Mouse (Mus musculus) embryonic facial prominence, embryonic 12.5 days (tissue): Measurements from ENCODE around the gene Slmap. TPM values are rescaled to one million over a fixed set of nuclear protein-coding genes. Genes with fewer than 3 reads are reported as not detected.
A peak's percentile ranks its signal among the peaks of the same experiment; 100 is the strongest.

ENCODE experiments used
- ATAC-seq: fragments of 200-750 bp; cut with Nextera tagmentation; 2 replicates; pipeline ENCODE4 v1.8.0; 2017; ENCODE audit not compliant: insufficient number of reproducible peaks, insufficient read depth, low FRiP score, low TSS enrichment
- H3K27ac ChIP-seq: fragments of 300-500 bp; sonication (generic); 2 replicates; pipeline ENCODE4 v1.5.1; 2016; ENCODE audit warnings: mild to moderate bottlenecking
- H3K27me3 ChIP-seq: fragments of 300-500 bp; sonication (generic); 2 replicates; pipeline ENCODE4 v1.6.1; 2016; ENCODE audit warnings: mild to moderate bottlenecking, moderate library complexity
- H3K36me3 ChIP-seq: fragments of 300-500 bp; sonication (generic); 2 replicates; pipeline ENCODE4 v1.6.1; 2016; ENCODE audit warnings: mild to moderate bottlenecking
- H3K4me1 ChIP-seq: fragments of 300-500 bp; sonication (generic); 2 replicates; pipeline ENCODE4 v1.6.1; 2016
- H3K4me2 ChIP-seq: fragments of 300-500 bp; sonication (generic); replicated peaks from 2 replicates; pipeline ENCODE4 v1.6.1; 2016; ENCODE audit warnings: mild to moderate bottlenecking, moderate library complexity
- H3K4me3 ChIP-seq: fragments of 300-500 bp; sonication (generic); 2 replicates; pipeline ENCODE4 v1.5.1; 2016; ENCODE audit warnings: mild to moderate bottlenecking
- H3K9ac ChIP-seq: fragments of 300-500 bp; sonication (generic); 2 replicates; pipeline ENCODE4 v1.6.1; 2016; ENCODE audit warnings: mild to moderate bottlenecking, moderate library complexity
- H3K9me3 ChIP-seq: fragments of 300-500 bp; sonication (generic); 2 replicates; pipeline ENCODE4 v1.6.1; 2016; ENCODE audit warnings: mild to moderate bottlenecking, moderate library complexity
- WGBS: fragments of 180-500 bp; shearing (Covaris S2); methylation state at CpG from one replicate; pipeline ENCODE4 v1.1.7; 2016; 5-methylcytosine and 5-hydroxymethylcytosine counted together
- polyA plus RNA-seq: library from polyadenylated mRNA; unstranded; fragments of >200 nt; fragmentation: Nextera tagmentation; extraction: Ambion mirVana; gene quantifications from 2 replicates; pipeline ENCODE4 v1.2.1, GENCODE M21; 2016

Gene Slmap
- polyA plus RNA-seq, 1 experiment from 2014 or later, result 26.9 TPM

DNA sequence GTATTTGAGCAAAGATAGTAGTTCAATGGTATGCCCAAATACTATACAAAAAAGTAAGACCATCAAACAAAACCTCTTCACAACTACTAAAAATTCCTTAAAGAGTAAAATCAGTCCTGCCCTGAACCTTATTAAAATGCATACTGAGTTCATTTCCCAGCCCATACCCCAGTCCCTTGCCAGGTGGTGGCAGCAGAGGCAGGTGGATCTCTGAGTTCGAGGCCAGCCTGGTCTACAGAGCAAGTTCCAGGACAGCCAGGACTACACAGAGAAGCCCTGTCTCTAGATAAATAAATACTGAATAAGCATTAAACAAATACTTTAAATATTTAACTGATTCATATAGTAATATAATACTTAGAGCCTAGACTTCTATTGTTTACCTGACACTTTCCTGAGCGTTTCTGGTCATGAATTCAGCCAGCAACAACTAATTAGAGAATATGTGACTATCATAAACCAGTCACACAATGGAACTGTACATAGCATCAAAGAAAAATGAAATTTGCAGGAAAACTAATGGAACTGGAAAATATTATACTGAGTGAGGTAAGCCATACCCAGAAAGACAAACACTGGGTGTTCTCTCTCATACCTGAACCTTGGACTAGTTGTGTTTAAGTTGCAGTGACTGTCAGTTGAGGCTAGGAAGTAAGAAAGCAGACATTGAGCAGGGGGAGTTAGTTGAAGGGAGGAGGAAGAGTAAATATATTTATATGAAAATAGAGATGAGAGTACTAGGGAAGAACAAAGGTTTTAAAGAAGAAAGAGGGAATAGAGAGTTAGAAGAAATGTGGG, 34.4 kb downstream of the Slmap start:
- Histone ChIP-seq H3K4me2 (no peak overlapping the region), H3K36me3 (no peaks in the 10 kb centered on the region), H3K27me3 (no peaks in the 10 kb centered on the region), H3K9ac (no peak overlapping the region), H3K4me1 (no peaks in the 10 kb centered on the region), H3K9me3 (no peaks in the 10 kb centered on the region), H3K27ac (no peak overlapping the region), H3K4me3 (no peak overlapping the region)
- ATAC-seq, result no peak
- 87% methylated on average over 2 of the region's 2 CpGs for WGBS

DNA sequence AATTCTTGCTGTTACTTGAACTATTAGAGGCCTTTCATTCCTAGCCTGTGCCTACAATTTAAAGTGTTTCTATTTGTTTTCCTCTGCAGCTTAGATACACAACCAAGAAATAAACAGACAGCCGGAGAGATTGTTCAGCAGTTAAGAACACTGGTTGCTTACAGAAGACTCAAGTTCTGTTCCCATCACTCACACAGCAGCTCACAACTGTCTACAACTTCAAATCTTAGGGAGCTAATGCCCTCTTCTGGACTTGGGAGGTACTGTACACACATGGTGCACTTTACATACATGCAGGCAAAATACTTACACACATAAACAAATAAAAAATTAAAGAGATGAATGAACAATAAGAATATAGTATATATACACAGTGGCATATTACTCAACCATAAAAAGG, 39.7 kb downstream of the Slmap start:
- H3K36me3 ChIP-seq, result no peaks in the 10 kb centered on the region
- H3K9ac ChIP-seq, result no peak overlapping the region
- H3K4me3 ChIP-seq, result no peak overlapping the region
- H3K4me1 ChIP-seq, result no peaks in the 10 kb centered on the region
- no peak overlapping the region for H3K4me2 ChIP-seq
- no peaks in the 10 kb centered on the region for H3K9me3 ChIP-seq
- WGBS, result 94% methylated on average over 1 of the region's 1 CpGs
- no peak for ATAC-seq
- no peaks in the 10 kb centered on the region for H3K27me3 ChIP-seq
- H3K27ac ChIP-seq, result no peak overlapping the region

DNA sequence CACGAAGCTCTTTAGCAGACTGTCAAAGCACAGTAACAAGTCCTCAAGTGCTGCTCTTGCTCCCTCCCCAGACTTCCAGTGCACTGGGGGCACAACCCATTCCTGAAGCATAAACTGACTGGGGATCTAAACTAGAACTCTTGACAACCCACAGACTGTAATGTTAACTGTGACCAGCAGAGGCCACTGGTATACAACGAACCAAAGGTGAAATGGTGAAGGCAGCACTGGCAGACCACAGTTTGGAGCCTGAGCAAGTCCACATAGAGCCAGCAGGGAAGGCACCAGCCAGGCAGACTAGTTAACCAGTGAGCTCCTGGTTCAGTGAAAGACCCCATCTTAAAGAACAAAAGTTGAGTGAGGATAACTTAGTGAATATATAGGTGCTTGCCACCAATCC, 43.6 kb downstream of the Slmap start:
- Histone ChIP-seq H3K9ac (no peak overlapping the region), H3K4me1 (peaks cover 13% of the 10 kb centered on the region), H3K27ac (no peak overlapping the region), H3K9me3 (no peaks in the 10 kb centered on the region), H3K27me3 (no peaks in the 10 kb centered on the region), H3K36me3 (no peaks in the 10 kb centered on the region), H3K4me3 (no peak overlapping the region), H3K4me2 (no peak overlapping the region)
- ATAC-seq, result no peak
- WGBS, result 28% methylated on average over 2 of the region's 2 CpGs

DNA sequence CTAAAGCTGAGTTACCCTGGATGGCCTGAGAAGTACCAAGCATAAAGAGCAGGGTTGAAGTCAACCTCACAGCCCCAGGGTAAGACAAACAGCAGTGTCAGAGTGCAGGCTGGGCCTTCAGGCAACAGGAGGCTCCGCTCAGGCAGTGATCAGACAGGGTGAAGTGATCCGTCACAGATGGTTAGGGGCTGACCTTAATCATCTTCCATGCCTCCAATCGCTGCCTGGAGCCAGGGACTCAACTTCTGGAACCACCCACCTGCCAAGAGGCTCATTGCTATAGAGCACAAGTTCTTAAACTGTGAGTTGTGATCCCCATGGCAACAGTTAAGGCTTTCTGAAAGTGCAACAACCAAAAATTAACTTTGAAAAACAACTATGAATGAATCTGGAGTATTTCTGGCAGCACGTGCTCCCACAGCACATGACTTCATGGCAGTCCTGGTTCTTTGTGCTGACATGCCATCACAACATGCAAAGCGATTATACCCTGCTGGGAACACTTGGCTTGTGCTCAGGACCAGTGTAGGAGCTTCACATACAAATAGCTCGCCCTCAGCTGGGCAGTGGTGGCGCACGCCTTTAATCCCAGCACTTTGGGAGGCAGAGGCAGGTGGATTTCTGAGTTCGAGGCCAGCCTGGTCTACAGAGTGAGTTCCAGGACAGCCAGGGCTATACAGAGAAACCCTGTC, 46.3 kb downstream of the Slmap start:
- Histone ChIP-seq H3K4me2 (no peak overlapping the region), H3K9me3 (no peaks in the 10 kb centered on the region), H3K4me3 (no peak overlapping the region), H3K9ac (no peak overlapping the region), H3K27me3 (no peaks in the 10 kb centered on the region), H3K27ac (peak overlapping the region; percentile 50; the same call in 1 of the 2 replicates), H3K4me1 (peaks cover 13% of the 10 kb centered on the region), H3K36me3 (no peaks in the 10 kb centered on the region)
- ATAC-seq, result no peak
- 65% methylated on average over 9 of the region's 9 CpGs for WGBS

DNA sequence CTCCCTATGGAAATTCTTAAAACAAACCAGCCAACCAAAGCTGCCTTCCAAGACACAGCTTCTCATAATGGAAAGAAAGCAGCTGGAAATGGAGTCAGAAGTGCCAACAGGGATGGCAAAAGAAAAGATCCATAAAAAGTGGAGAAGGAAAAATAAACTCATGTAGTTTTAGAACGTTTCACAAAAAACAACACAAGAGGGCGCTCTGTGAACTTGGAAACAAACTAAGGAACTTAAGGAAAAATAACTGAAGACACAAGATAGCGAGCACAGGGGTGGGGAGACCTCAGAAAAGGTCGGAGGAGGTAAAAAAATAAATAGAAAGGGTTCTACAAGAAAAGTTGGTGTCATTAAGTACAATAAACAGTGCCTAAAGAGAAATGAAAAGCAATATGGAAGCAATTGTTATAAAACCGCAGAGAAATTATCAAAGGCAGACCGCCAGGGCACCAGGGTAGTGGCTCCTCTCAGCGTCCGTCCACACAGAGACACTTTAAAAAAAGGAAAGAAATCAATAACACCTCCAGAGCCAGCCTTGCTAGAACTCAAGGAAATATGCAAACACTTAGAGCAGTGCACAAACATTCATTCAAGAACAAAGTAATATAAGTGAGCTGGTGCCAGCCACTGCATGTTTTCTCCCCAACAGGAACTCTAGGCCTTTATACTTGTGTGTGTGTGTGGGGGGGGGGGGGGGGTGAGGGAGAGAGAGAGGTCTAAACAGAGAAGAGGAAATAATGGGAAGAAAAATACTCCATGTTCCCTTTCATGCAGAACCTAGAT, 48.1 kb downstream of the Slmap start:
- H3K36me3 ChIP-seq, result no peaks in the 10 kb centered on the region
- no peak for ATAC-seq
- H3K4me1 ChIP-seq, result peaks cover 13% of the 10 kb centered on the region
- 37% methylated on average over 8 of the region's 8 CpGs for WGBS
- no peak overlapping the region for H3K4me3 ChIP-seq
- H3K27me3 ChIP-seq, result no peaks in the 10 kb centered on the region
- no peaks in the 10 kb centered on the region for H3K9me3 ChIP-seq
- H3K27ac ChIP-seq, result no peak overlapping the region
- H3K9ac ChIP-seq, result no peak overlapping the region
- H3K4me2 ChIP-seq, result no peak overlapping the region

DNA sequence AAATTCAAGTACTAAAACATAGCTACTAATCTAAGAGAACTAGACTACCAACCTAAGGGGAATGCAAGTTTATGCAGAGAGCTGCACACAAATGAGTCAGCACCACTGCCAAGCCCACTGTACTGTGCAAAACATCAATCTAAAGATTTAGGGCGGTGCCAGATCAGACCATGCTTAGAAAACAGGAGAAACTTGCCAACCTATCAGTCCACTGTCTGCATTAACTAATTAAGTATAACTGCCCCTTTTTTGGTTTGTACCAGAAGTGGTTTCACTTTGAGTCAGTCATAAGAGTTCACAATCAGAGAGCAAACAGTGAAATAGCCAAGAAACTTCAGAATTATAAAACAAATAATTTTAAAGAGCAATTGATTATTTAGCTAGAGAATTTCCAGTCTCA, 53.3 kb downstream of the Slmap start:
- H3K27me3 ChIP-seq, result no peaks in the 10 kb centered on the region
- no peak overlapping the region for H3K27ac ChIP-seq
- H3K9me3 ChIP-seq, result no peaks in the 10 kb centered on the region
- H3K4me3 ChIP-seq, result no peak overlapping the region
- no peak overlapping the region for H3K9ac ChIP-seq
- no peak overlapping the region for H3K4me2 ChIP-seq
- ATAC-seq, result no peak
- WGBS, result 89% methylated on average over 1 of the region's 1 CpGs
- H3K4me1 ChIP-seq, result no peaks in the 10 kb centered on the region
- no peaks in the 10 kb centered on the region for H3K36me3 ChIP-seq

DNA sequence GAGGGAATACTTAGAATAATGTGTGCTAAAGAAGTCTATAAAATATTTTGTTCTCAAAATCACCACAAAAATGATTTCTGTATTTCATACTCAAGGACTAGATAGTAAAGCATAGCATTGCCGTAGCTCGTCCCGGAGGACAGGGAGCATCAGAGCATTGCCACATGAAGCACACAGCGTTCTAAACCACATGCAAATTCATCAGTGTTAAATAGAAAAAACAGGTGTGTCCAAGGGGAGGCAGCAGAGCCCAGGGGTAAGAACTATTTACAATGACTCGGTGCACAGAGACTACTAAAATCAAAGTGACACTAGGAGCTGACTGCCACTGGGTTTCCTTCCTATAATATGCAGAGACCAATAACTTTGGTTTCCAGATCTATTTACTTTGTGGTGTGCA, 57.0 kb downstream of the Slmap start:
- no peak overlapping the region for H3K9ac ChIP-seq
- no peaks in the 10 kb centered on the region for H3K4me1 ChIP-seq
- ATAC-seq, result no peak
- H3K4me2 ChIP-seq, result no peak overlapping the region
- no peak overlapping the region for H3K27ac ChIP-seq
- H3K36me3 ChIP-seq, result no peaks in the 10 kb centered on the region
- no peaks in the 10 kb centered on the region for H3K27me3 ChIP-seq
- H3K9me3 ChIP-seq, result no peaks in the 10 kb centered on the region
- 91% methylated on average over 5 of the region's 5 CpGs for WGBS
- H3K4me3 ChIP-seq, result no peak overlapping the region

DNA sequence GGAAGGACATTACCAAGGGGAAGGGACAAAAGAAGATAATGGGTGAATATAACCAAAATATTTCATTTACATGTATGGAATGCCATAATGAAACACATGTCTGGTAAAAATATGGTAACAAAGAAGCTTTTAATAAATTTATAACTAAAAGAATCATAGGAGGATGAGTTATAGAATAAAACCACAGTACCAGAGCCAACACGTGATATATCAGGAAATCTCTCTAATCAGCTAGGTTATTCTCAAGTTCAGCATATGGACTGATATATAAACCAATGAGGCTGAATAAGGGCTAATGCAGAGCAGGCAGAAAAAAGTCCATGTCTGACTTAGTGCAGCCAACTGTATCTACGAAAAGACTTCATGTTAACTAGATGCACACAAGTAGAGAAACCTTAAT, 58.3 kb downstream of the Slmap start:
- Histone ChIP-seq H3K9me3 (no peaks in the 10 kb centered on the region), H3K4me2 (no peak overlapping the region), H3K9ac (no peak overlapping the region), H3K27ac (no peak overlapping the region), H3K4me3 (no peak overlapping the region), H3K27me3 (no peaks in the 10 kb centered on the region), H3K4me1 (no peaks in the 10 kb centered on the region), H3K36me3 (no peaks in the 10 kb centered on the region)
- WGBS, result 83% methylated on average over 2 of the region's 2 CpGs
- no peak for ATAC-seq

DNA sequence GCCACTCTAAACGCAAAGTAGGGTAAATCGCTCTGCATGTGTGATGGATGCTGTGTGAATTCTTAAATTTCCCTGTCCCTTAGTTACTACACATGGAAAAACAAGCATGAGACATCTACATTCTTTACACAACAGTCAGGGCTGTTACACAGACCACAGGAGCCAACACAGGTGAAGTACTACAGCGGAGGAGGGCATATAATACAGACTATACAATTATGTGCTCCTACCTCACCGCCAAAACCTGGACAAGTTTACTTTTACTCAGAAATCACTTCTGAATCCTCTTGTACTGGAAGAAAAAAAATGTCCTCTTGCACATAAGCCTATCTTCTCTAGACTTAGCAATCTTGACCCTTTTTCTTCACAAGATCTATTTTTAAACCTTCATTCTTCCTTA, 66.8 kb downstream of the Slmap start:
- Histone ChIP-seq H3K4me2 (no peak overlapping the region), H3K27me3 (no peaks in the 10 kb centered on the region), H3K9ac (no peak overlapping the region), H3K27ac (no peak overlapping the region), H3K4me1 (no peaks in the 10 kb centered on the region), H3K4me3 (no peak overlapping the region), H3K9me3 (no peaks in the 10 kb centered on the region), H3K36me3 (no peaks in the 10 kb centered on the region)
- WGBS, result 96% methylated on average over 4 of the region's 4 CpGs
- no peak for ATAC-seq

DNA sequence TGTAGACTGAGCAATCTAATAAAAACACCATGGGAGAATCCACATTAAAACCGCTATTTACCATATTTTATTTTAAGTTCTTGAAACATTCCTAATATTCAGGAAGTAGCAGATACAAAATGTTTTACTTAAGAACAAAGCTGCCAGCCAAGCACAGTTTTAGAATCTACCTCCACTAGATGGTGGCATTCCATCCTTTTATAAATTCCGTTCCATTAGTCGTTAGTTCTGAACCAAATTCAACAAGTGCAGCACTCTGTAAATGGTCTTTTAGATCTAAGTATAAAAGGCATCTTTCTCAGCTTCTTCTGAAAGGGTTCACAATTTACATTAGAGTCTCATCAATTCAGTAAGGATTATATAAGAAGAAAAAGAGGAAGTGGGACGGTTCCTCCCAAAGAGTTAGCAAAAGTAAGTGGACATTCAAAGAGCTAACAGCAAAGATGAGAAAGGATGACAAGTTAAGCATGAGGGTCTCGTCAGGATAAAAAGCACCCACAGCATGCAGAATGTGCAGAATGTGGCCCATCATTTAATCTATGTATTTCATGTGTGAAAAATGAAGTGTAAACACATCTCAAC, 68.1 kb downstream of the Slmap start:
- Histone ChIP-seq H3K36me3 (peaks cover 4% of the 10 kb centered on the region; the same call in 1 of the 2 replicates), H3K4me1 (no peaks in the 10 kb centered on the region), H3K9me3 (no peaks in the 10 kb centered on the region), H3K27me3 (no peaks in the 10 kb centered on the region), H3K27ac (no peak overlapping the region), H3K4me2 (no peak overlapping the region), H3K4me3 (no peak overlapping the region), H3K9ac (no peak overlapping the region)
- no peak for ATAC-seq
- WGBS, result 85% methylated on average over 5 of the region's 5 CpGs

DNA sequence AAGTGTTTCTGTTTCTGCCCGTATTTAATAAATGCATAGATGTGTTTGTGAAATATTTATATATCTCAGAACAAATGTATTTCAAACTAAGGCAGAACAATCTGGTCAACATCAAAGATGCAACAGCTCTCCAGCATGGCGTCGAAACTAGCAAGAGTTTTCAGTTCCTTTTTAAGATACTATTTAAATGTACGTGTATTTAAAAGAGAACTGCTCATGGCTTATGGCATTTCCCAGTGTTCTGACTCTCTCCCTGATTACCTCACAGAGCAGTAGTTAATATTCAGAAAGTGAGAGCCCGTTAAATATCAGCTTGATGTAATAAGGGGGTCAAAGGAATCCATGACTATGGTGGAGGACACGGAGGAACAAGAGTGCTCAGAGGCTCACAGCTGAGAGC, 68.8 kb downstream of the Slmap start:
- Histone ChIP-seq H3K36me3 (peaks cover 9% of the 10 kb centered on the region; the same call in 1 of the 2 replicates), H3K4me3 (no peak overlapping the region), H3K27ac (no peak overlapping the region), H3K9ac (no peak overlapping the region), H3K27me3 (no peaks in the 10 kb centered on the region), H3K9me3 (no peaks in the 10 kb centered on the region), H3K4me1 (no peaks in the 10 kb centered on the region), H3K4me2 (no peak overlapping the region)
- WGBS, result 84% methylated on average over 6 of the region's 6 CpGs
- ATAC-seq, result no peak
